Mouse (Mus musculus): ENCODE measurements at regions not wholly inside any gene's neighbourhood (a gene's known extent, or its start where the extent isn't known, plus 50 kb on each side); places are given as distances from the start of the nearest gene placed in this dataset.

- no peak for TF ChIP-seq POLR2A (IDR thresholded peaks at IDR 0.05; ENCODE audit: low read depth, low read length)
- TF ChIP-seq CTCF (IDR thresholded peaks at IDR 0.05; ENCODE audit: borderline replicate concordance, insufficient read depth, low read length): no peak
Observed at GRCm38 (mm10) chr13:31473275-31473674, 82.7 kb upstream of the Foxq1 start.
